Mouse (Mus musculus) spleen, adult 2 months (tissue): ENCODE results near the gene Zdhhc13.

Experiments used
- CTCF ChIP-seq: fragments of 200-500 bp; IDR thresholded peaks from 2 replicates; pipeline ENCODE4 v1.5.1; 2011; ENCODE audit warnings: mild to moderate bottlenecking, inconsistent platforms; ENCODE audit not compliant: insufficient read depth, insufficient read length, insufficient replicate concordance; ENCODE audit errors: extremely low read depth
- POLR2A ChIP-seq: fragments of 200-500 bp; IDR thresholded peaks from 2 replicates; pipeline ENCODE4 v1.6.1; 2011; ENCODE audit warnings: low read depth, low read length, inconsistent platforms

DNA sequence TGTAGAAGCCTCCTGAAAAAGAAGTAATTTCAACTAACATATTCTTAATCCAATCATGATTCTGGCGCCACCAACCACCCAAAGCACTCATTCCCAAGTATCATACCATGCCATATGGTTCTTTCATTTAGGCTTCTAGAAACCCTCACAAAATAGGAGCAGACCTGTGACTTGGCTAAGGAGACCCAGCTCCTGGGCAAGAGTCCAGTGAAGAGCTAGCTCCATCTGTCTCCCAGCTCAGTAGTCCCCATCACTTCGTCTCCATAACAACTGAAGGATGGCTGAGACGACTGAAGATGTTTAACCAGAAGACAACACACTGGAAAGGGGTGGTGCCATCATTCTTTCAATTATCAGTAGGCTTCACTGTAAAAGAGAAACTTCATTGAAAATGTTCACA, 9.7 kb upstream of the Zdhhc13 start:
- no peak for TF ChIP-seq POLR2A
- no peak for TF ChIP-seq CTCF
